Mouse (Mus musculus) adrenal gland, adult 18-20 months (tissue): ENCODE measurements around the gene Sgk1. TPM values are rescaled to one million over a fixed set of nuclear protein-coding genes. Genes with fewer than 3 reads are reported as not detected.

ENCODE experiments used
- DNase-seq, 2 experiments: peaks; one replicate each; pipeline ENCODE4 v3.0.0; 2021 to 2022; ENCODE audit warnings: low spot score in 2 of 2
- total RNA-seq, 2 experiments: library from RNA; stranded (reverse); gene quantifications; 1 replicate in 1 of 2; 2 replicates in 1 of 2; pipeline ENCODE4 v1.2.3; 2021

Sgk1 gene
- total RNA-seq, 2 experiments from 2014 or later = 151 to 162 TPM

DNA sequence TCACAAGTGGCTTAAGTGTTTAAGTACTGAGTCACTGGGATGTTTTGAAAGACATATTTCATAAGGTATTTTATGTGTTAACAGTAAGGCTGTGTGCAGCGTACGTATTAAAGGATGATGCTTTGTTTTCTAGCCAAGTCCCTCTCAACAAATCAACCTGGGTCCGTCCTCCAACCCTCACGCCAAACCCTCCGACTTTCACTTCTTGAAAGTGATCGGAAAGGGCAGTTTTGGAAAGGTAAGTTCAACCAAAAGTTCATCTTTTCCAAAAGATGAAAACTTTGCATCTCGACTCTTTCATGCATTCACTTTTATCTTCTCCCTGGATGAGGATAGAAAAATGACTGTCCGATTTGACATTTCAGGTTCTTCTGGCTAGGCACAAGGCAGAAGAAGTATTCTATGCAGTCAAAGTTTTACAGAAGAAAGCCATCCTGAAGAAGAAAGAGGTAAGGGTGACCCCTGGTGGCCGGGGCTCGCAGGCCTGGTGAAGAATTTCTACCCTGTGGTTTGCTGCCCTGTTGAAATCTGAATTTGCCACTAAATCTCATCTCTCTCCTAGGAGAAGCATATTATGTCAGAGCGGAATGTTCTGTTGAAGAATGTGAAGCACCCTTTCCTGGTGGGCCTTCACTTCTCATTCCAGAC is 113.8 kb downstream of the Sgk1 start:
- DNase-seq = peak; percentile 70 to 81

GRCm38 (mm10) chr10:21996660-21997447 is 114.9 kb downstream of the Sgk1 start:
- no peak for DNase-seq

DNA sequence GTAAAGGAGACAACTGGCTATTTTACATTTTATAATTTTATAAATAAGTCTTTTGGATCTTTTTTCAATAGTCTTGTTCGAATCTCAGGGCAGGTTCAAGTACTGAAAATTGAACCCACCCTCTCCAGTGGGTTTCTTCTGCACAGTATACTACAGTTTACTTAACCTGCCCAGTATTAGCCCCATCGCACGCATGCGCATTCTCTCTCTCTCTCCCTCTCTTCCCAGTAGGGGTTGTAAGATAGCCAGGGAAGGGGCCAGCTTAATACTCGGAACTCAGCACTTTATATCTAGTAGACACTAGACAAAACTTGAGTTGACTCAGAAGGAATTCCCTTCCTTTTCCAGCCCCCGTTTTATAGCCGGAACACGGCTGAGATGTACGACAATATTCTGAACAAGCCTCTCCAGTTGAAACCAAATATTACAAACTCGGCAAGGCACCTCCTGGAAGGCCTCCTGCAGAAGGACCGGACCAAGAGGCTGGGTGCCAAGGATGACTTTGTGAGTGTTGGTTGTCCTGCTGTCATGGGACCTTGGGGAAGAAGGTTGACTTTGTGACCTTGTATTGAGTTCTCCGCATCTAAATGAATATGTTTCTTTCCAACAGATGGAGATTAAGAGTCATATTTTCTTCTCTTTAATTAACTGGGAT is 115.7 kb downstream of the Sgk1 start:
- DNase-seq = no peak

GRCm38 (mm10) chr10:21998503-21999180 is 116.7 kb downstream of the Sgk1 start:
- no peak for DNase-seq

DNA sequence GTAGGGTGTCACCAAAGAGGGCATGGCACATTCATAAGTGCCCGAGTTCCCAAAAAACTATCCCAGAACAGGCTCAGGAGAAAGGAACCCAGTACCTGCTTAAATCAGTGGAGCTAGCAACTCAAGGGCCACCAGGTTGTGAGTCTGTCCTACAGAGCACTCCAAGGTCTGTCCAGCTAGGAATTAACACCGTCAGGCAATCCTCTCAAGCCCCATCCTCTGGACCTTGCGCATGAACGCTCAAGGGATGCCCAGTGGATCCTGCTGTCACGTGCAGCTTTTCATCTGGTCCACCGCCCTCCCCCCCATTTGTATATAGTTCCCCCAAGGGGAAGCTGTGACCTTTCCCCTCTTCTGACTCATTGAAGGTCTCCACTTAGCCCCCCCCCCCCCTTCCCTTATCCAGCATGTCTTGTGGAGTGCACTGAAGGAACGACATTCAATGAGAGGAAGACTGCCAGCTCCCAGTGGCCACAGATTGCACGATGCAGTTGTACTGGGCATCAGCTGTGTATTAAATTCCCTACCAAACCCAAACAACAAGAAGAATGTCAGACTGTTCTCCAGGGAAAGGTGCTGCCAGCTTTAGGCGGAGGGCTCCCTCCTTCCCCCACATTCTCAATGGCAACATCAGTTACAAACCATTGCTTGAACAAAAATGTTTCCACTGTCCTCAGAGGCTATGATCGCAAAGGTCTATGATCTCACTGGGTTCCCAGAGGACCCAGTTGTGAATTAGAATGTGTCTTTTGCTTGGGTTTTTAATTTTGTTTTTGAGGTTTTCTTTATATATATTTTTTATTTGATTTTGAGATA is 118.7 kb downstream of the Sgk1 start:
- no peak for DNase-seq

DNA sequence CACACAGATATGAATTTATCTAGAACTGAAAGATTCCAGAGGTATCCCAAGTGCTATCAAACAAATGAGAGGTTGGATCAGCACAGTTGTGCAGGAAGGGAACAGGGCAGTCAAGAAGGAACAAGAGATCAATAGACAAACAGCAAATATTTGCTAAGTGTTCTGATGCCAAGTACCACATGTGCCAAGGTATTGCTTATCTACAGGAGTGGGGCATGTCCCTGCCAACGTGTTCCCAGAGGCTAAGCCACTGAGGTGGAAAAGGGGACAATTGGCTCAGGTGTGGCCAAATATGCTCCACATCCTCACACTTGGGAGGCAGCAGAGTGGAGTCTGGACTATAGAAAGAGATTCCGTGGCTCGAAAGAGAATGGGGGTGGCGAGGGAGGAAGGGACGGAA is 119.6 kb downstream of the Sgk1 start:
- no peak for DNase-seq

DNA sequence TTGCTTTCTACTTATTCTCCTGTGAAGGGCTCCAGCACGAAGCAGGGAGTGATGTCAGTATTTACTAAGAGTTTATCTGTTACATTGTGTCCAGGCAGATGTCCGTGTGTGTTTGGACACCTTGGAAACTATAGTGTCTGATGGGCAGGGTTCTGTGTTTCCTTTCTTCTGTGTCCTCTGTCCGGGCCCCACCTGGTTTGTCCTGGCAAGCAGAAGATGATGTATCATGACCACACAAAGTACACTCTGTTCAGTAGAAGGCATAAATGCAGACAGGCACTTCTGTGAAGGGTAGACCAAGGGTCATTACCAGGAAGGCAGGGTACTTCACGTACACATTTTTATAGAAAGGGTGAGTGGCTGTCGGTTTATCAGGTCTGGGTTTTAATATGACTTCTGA is 122.8 kb downstream of the Sgk1 start:
- DNase-seq = no peak

- DNase-seq = no peak
Observed at GRCm38 (mm10) chr10:22007160-22007801, 125.3 kb downstream of the Sgk1 start.

DNA sequence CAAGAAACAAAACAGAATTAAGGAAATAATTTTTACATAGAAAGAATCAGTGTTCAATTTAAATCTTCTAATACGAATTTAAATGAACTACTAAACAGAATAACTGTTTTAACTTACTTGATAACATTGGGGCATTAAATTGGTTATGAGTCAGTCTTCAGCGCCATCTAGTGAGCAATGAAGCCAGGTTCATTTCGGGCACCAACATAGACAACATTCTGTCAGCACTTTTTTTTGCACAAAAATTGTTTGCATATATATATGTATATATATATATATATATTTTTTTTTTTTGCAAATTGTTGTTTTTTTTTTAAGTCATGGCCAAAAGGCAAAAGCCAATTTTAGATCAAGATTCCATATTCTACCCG is 125.8 kb downstream of the Sgk1 start:
- DNase-seq = no peak

DNA sequence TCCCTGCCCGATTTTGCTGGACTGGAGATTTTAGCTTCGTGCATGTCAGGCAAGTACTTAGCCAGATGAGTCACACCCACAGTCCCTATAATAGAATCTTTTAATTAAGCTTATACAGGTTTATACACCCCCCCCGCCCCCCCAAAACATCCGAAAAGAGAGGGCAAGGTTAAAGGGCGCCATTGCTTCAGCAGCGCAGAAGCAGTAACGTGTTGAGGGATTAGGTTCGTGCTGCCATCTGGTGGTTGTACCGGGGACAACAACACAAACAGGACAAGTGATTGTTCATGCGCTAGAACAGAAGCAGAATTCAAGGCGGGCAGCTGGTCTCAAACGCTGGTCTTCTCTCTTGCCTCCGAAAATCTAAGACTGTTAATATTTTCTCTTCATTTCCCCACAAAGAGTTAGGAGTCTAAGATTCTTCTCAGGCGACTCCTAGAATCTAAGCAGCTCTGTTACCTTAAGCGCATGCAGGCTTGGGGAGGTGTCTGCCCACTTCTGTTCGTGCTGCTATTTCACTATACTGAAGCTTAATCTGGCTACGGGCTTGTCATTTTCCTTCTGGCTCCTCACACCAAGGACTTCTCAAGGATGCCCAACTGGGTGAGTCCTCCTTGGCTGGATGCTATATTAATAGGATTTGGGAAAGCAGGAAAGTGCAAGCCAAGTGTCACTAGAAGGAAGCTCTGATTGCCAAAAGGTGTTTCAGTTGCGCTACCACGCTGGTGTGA is 128.3 kb downstream of the Sgk1 start:
- DNase-seq = peak; percentile 75 to 83

GRCm38 (mm10) chr10:22017469-22018159 is 135.6 kb downstream of the Sgk1 start:
- DNase-seq = no peak

GRCm38 (mm10) chr10:22018618-22019017 is 136.6 kb downstream of the Sgk1 start:
- DNase-seq = no peak

DNA sequence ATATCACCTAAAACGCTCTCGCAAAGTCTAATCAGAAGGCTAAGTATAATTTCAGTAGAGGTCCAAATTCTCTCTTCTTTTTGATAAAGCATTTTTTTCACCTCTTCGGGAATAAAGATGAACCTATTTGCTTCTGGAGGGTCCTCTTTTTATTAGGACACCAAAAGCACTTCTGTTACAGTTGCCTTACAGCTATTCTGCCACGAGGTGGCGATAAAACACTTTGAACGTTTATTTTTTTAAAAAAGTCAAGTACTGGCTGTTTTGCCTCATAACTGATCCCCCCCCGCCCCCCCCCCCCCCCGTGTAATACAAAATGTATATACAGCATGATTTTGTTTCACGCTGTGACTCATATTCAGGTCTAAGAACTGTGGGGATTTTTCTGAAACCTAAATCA is 152.3 kb downstream of the Sgk1 start:
- no peak for DNase-seq

DNA sequence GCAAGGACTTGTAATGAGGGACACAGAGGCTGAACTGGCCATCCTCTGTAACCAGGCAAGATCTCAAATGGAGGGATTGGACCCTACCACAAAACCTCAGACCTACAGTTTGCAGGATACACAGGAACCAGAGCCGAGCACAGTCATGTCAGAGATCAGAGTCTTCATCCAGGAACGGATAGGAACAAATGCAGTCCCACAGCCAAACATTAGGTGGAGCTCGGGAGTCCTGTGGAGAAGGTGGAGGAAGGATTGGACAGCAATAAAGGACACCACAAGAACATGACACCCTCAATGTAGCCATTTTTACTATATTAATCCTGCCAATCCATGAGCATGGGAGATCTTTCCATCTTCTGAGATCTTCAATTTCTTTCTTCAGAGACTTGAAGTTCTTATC is 154.3 kb downstream of the Sgk1 start:
- DNase-seq = peak; percentile 39 to 47

Other genes starting within 250 kb of the Sgk1 start
- not detected for gene 4930444G20Rik, start 185.9 kb downstream of the Sgk1 start, total RNA-seq